Mouse (Mus musculus) myocyte (in vitro differentiated cells): ENCODE results near the gene Etfb.
"Not testable (repeated sequence)": the region's sequence is repeated elsewhere in the genome, so short reads cannot be mapped to it uniquely, and the experiment has no call there.

Source experiments
- CEBPB ChIP-seq: IDR thresholded peaks from 2 replicates; pipeline ENCODE4 v1.6.1; 2011; ENCODE audit warnings: mild to moderate bottlenecking, moderate library complexity; ENCODE audit not compliant: poor library complexity, insufficient read depth, severe bottlenecking
- E2F4 ChIP-seq: IDR thresholded peaks from one replicate; pipeline ENCODE4 v1.6.1; 2011; ENCODE audit warnings: mild to moderate bottlenecking, control low read depth, moderate library complexity; ENCODE audit not compliant: insufficient read depth
- MAX ChIP-seq: IDR thresholded peaks from one replicate; pipeline ENCODE4 v1.6.1; 2011; ENCODE audit warnings: low read depth, mild to moderate bottlenecking, control low read depth
- MYOD1 ChIP-seq, 3 experiments: IDR thresholded peaks; one replicate each; pipeline ENCODE4 v1.6.1; 2011; ENCODE audit warnings: control low read depth in 2 of 3, low read depth in 2 of 3, mild to moderate bottlenecking in 2 of 3, moderate library complexity in 1 of 3; ENCODE audit not compliant: insufficient read length in 2 of 3, control insufficient read depth in 1 of 3
- MYOG ChIP-seq, 3 experiments: IDR thresholded peaks; one replicate each; pipeline ENCODE4 v1.6.1; 2011; ENCODE audit warnings: control low read depth in 2 of 3, low read depth in 2 of 3, mild to moderate bottlenecking in 2 of 3; ENCODE audit not compliant: insufficient read length in 2 of 3, control insufficient read depth in 1 of 3, insufficient read depth in 1 of 3
- POLR2A ChIP-seq: IDR thresholded peaks from one replicate; pipeline ENCODE4 v1.6.1; 2011; ENCODE audit warnings: low read depth, mild to moderate bottlenecking, control low read depth, moderate library complexity; ENCODE audit not compliant: insufficient read length
- POLR2AphosphoS2 ChIP-seq: IDR thresholded peaks from one replicate; pipeline ENCODE4 v1.6.1; 2011; ENCODE audit warnings: low read depth, control low read depth; ENCODE audit not compliant: insufficient read length
- REST ChIP-seq: IDR thresholded peaks from one replicate; pipeline ENCODE4 v1.6.1; 2011; ENCODE audit warnings: mild to moderate bottlenecking, control low read depth, moderate library complexity; ENCODE audit not compliant: insufficient read depth, insufficient read length
- SRF ChIP-seq: IDR thresholded peaks from one replicate; pipeline ENCODE4 v1.6.1; 2011; ENCODE audit warnings: low read depth; ENCODE audit not compliant: control insufficient read depth, insufficient read length
- TCF12 ChIP-seq: IDR thresholded peaks from one replicate; pipeline ENCODE4 v1.6.1; 2011; ENCODE audit warnings: mild to moderate bottlenecking, control low read depth; ENCODE audit not compliant: poor library complexity, insufficient read depth, severe bottlenecking
- TCF3 ChIP-seq: IDR thresholded peaks from one replicate; pipeline ENCODE4 v1.6.1; 2011; ENCODE audit warnings: low read depth, control low read depth; ENCODE audit not compliant: insufficient read length
- USF1 ChIP-seq: IDR thresholded peaks from one replicate; pipeline ENCODE4 v1.6.1; 2011; ENCODE audit warnings: low read depth, mild to moderate bottlenecking, control low read depth, moderate library complexity

DNA sequence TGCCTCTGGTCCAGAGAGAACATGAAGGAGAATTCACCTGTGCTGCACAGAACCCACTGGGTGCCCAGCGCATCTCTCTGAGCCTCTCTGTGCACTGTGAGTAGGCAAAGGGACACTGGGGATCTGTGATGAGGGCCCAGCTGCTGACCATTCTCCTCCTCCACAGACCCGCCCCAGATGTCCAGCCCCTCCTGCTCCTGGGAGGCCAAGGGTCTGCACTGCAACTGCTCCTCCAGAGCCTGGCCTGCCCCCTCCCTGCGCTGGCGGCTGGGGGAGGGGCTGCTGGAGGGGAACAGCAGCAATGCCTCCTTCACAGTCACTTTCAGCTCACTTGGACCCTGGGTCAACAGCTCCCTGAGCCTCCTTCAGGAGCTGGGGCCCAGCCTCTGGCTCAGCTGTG, 32.2 kb upstream of the Etfb start:
- TF ChIP-seq POLR2A; POLR2AphosphoS2; CEBPB; MYOG (IDR thresholded peaks at IDR 0.05; ENCODE audit: control insufficient read depth in 1 of 3, insufficient read depth in 1 of 3, insufficient read length in 2 of 3, low read depth in 2 of 3); MAX; TCF12; SRF; MYOD1 (IDR thresholded peaks at IDR 0.05; ENCODE audit: control insufficient read depth in 1 of 3, insufficient read length in 2 of 3, low read depth in 2 of 3); TCF3; E2F4; REST; USF1: not testable (repeated sequence)
